Mouse (Mus musculus): ENCODE data around the gene Ankrd36.

DNA sequence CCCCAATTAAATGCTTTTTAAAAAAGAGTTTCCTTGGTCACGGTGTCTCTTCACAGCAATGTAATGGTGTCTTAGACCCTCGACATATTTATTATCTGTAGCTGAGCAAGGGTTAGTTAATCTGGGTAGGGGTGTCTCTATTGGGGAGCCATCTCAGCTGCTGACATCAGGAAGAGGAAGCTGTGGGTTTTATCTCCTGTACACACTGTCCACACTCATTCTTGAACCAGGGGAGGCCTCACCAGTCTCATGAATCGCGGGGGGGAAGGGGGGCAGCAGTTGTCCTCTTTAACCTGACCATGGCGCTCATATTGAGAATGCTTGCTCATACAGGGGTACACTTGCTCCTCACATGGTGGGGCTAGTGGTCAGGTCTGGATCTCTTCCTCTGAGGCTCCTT lies 1.4 kb upstream of the Ankrd36 start:
- TF ChIP-seq CTCF (IDR thresholded peaks at IDR 0.05; ENCODE audit: low read depth, low read length) (no peak), TAL1 (conservative IDR thresholded peaks at IDR 0.05; ENCODE audit: low read depth, low read length) (0 out of 2 replicates have a peak, but pooled peaks have one; percentile 43), GATA1 (IDR thresholded peaks at IDR 0.05; ENCODE audit: borderline replicate concordance, low read length) (no peak)

Measured in G1E (cell line).